Mouse (Mus musculus) 3T3-L1 (cell line): ENCODE measurements around the gene Prkg1.
"Not testable (repeated sequence)": the region's sequence is repeated elsewhere in the genome, so short reads cannot be mapped to it uniquely, and the experiment has no call there.

ENCODE experiments used
- DNase-seq: peaks from one replicate; pipeline ENCODE4 v3.0.0-alpha.2; 2015; ENCODE audit warnings: low read depth, low spot score

Gene Prkg1

GRCm38 (mm10) chr19:31442311-31442710 lies 322.5 kb downstream of the Prkg1 start:
- peak; percentile 36 for DNase-seq

- DNase-seq: peak; percentile 49
Observed at GRCm38 (mm10) chr19:31433446-31433845, 331.4 kb downstream of the Prkg1 start.

GRCm38 (mm10) chr19:31431411-31431810 lies 333.4 kb downstream of the Prkg1 start:
- DNase-seq: no peak

GRCm38 (mm10) chr19:31426142-31426541 lies 338.7 kb downstream of the Prkg1 start:
- no peak for DNase-seq

- DNase-seq: no peak
Observed at GRCm38 (mm10) chr19:31425199-31425598, 339.6 kb downstream of the Prkg1 start.

- no peak for DNase-seq
Observed at GRCm38 (mm10) chr19:31424319-31424718, 340.5 kb downstream of the Prkg1 start.

GRCm38 (mm10) chr19:31413571-31413970 lies 351.3 kb downstream of the Prkg1 start:
- no peak for DNase-seq

GRCm38 (mm10) chr19:31396096-31396495 lies 368.7 kb downstream of the Prkg1 start:
- no peak for DNase-seq

GRCm38 (mm10) chr19:31385353-31385752 lies 379.5 kb downstream of the Prkg1 start:
- peak; percentile 79 for DNase-seq

GRCm38 (mm10) chr19:31383881-31384280 lies 381.0 kb downstream of the Prkg1 start:
- no peak for DNase-seq

- peak; percentile 40 for DNase-seq
Observed at GRCm38 (mm10) chr19:31370106-31370505, 394.7 kb downstream of the Prkg1 start.

- no peak for DNase-seq
Observed at GRCm38 (mm10) chr19:31369116-31369515, 395.7 kb downstream of the Prkg1 start.

GRCm38 (mm10) chr19:31362051-31362450 lies 402.8 kb downstream of the Prkg1 start:
- no peak for DNase-seq

- peak; percentile 10 for DNase-seq
Observed at GRCm38 (mm10) chr19:31361575-31361974, 403.3 kb downstream of the Prkg1 start.

- DNase-seq: peak; percentile 74
Observed at GRCm38 (mm10) chr19:31361161-31361560, 403.7 kb downstream of the Prkg1 start.

- peak; percentile 78 for DNase-seq
Observed at GRCm38 (mm10) chr19:31354959-31355358, 409.9 kb downstream of the Prkg1 start.

- DNase-seq: not testable (repeated sequence)
Observed at GRCm38 (mm10) chr19:31352784-31353183, 412.0 kb downstream of the Prkg1 start.

GRCm38 (mm10) chr19:31351796-31352195 lies 413.0 kb downstream of the Prkg1 start:
- DNase-seq: peak; percentile 9

- DNase-seq: peak; percentile 80
Observed at GRCm38 (mm10) chr19:31342150-31342549, 422.7 kb downstream of the Prkg1 start.

GRCm38 (mm10) chr19:31340898-31341297 lies 423.9 kb downstream of the Prkg1 start:
- no peak for DNase-seq

- no peak for DNase-seq
Observed at GRCm38 (mm10) chr19:31338355-31339101, 426.3 kb downstream of the Prkg1 start.

GRCm38 (mm10) chr19:31337863-31338217 lies 427.0 kb downstream of the Prkg1 start:
- no peak for DNase-seq

- no peak for DNase-seq
Observed at GRCm38 (mm10) chr19:31337163-31337862, 427.5 kb downstream of the Prkg1 start.
